Mouse (Mus musculus) heart, postnatal 0 days (tissue): ENCODE measurements around the gene 4930447C04Rik. TPM values are rescaled to one million over a fixed set of nuclear protein-coding genes. Genes with fewer than 3 reads are reported as not detected.

ENCODE experiments used
- ATAC-seq: fragments of 200-750 bp; cut with Nextera tagmentation; 2 replicates; pipeline ENCODE4 v1.8.0; 2017; ENCODE audit warnings: low read depth, moderate number of reproducible peaks, moderate library complexity; ENCODE audit not compliant: insufficient read depth
- DNase-seq: peaks from one replicate; pipeline ENCODE4 v3.0.0-alpha.2; 2016; ENCODE audit warnings: low spot score
- H3K27ac ChIP-seq: fragments of 300-500 bp; sonication (generic); 2 replicates; pipeline ENCODE4 v1.5.1; 2014; ENCODE audit warnings: low read depth, mild to moderate bottlenecking
- H3K27me3 ChIP-seq: fragments of 300-500 bp; sonication (generic); 2 replicates; pipeline ENCODE4 v1.6.1; 2014; ENCODE audit warnings: low read length, mixed read lengths; ENCODE audit not compliant: control insufficient read depth, insufficient read depth
- H3K36me3 ChIP-seq: fragments of 300-500 bp; sonication (generic); replicated peaks from 2 replicates; pipeline ENCODE4 v1.6.1; 2014; ENCODE audit warnings: low read length, mixed read lengths; ENCODE audit not compliant: control insufficient read depth, insufficient read depth
- H3K4me1 ChIP-seq: fragments of 300-500 bp; sonication (generic); 2 replicates; pipeline ENCODE4 v1.6.1; 2014; ENCODE audit warnings: antibody characterized with exemption; ENCODE audit not compliant: control insufficient read depth, insufficient read depth
- H3K4me2 ChIP-seq: fragments of 300-500 bp; sonication (generic); 2 replicates; pipeline ENCODE4 v1.6.1; 2014; ENCODE audit warnings: low read depth, mild to moderate bottlenecking, low read length, moderate library complexity
- H3K4me3 ChIP-seq: fragments of 300-500 bp; sonication (generic); 2 replicates; pipeline ENCODE4 v1.5.1; 2014; ENCODE audit warnings: low read depth, low read length
- H3K9ac ChIP-seq: fragments of 300-500 bp; sonication (generic); replicated peaks from 2 replicates; pipeline ENCODE4 v1.6.1; 2014; ENCODE audit warnings: low read depth, low read length, mixed read lengths
- H3K9me3 ChIP-seq: fragments of 300-500 bp; sonication (generic); replicated peaks from 2 replicates; pipeline ENCODE4 v1.6.1; 2016; ENCODE audit warnings: low read length; ENCODE audit not compliant: control insufficient read depth
- CTCF ChIP-seq: IDR thresholded peaks from 2 replicates; pipeline ENCODE4 v1.5.1; 2016; ENCODE audit warnings: antibody characterized with exemption, control low read depth, low read depth
- EP300 ChIP-seq: IDR thresholded peaks from 2 replicates; pipeline ENCODE4 v1.6.1; 2016; ENCODE audit warnings: antibody characterized with exemption, low read depth
- WGBS: fragments of 180-500 bp; shearing (Covaris S2); extraction: QIAGEN DNeasy Blood & Tissue Kit; methylation state at CpG from one replicate; pipeline ENCODE4 v1.1.7; 2014; 5-methylcytosine and 5-hydroxymethylcytosine counted together
- polyA plus RNA-seq: library from polyadenylated mRNA; unstranded; fragments of >200 nt; fragmentation: Nextera tagmentation; extraction: Ambion mirVana; gene quantifications from 2 replicates; pipeline ENCODE4 v1.2.1, GENCODE M21; 2015
- total RNA-seq: library from RNA; depleted of rRNA; stranded (reverse); fragments of >200 nt; gene quantifications from 2 replicates; pipeline ENCODE4 v1.2.3, GENCODE M21; 2014; ENCODE audit warnings: low replicate concordance

4930447C04Rik gene
- total and polyA plus RNA-seq, 2 experiments from 2014 or later, result 0.63 TPM; not detected in 1

DNA sequence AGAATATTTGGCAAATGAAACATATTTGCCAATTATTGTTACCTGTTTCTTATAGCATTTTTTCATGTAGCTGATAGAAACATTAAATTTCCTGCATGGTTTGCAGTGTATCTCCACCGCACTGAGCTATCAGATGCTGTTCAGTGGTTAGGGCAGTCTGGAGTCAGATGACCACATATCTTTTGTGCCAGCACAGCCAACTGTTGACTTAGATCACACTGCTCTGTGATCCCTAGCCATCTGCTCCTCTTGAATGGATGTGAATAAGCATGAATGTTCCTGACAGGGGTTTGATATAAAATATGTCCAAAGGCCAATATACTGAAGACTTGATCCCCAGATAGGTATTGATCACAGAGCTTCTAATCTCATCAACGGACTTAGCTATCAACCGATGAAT is 17.9 kb upstream of the 4930447C04Rik start:
- H3K9ac ChIP-seq, result no peak overlapping the region
- H3K4me2 ChIP-seq, result no peak overlapping the region
- ATAC-seq (no peak), DNase-seq (no peak)
- no peak overlapping the region for H3K4me3 ChIP-seq
- no peak overlapping the region for H3K27ac ChIP-seq
- peaks cover 7% of the 10 kb centered on the region; the same call in 1 of the 2 replicates for H3K9me3 ChIP-seq
- 89% methylated on average over 3 of the region's 3 CpGs for WGBS
- H3K4me1 ChIP-seq, result peaks cover 6% of the 10 kb centered on the region
- no peaks in the 10 kb centered on the region for H3K36me3 ChIP-seq
- H3K27me3 ChIP-seq, result no peaks in the 10 kb centered on the region
- TF ChIP-seq EP300 (no peak), CTCF (no peak)

DNA sequence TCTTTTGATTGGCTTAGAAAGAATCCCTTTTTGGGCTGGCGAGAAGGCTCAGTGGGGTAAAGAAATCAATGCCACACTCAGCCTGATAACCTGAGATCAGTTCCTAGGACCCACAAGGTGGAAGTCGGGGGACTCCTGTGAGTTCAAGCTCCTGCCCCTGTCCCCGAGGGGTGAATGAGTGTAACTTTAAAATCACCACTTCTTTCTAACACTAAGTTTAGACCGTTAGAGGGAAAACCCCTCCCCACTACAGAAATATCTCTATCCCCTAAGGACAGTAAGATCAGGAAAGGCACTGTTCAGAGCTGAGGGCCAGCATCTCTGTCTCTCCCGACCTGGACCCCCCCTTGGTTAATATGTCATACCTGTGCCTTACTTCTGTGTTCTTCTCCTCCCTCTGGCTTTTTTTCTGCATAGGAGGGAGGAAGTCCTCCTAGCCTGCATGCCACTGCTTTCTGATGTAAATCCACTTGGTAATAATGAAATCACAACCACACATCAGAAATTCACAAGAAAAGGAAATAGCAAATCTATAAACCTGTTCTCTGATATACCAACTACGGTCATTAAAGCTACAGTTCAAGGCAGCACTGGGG is 17.4 kb upstream of the 4930447C04Rik start:
- no peak overlapping the region for H3K4me3 ChIP-seq
- H3K27ac ChIP-seq, result no peak overlapping the region
- no peak overlapping the region for H3K9ac ChIP-seq
- no peak for ATAC-seq
- no peak overlapping the region for H3K4me2 ChIP-seq
- peaks cover 9% of the 10 kb centered on the region for H3K4me1 ChIP-seq
- no peak for DNase-seq
- TF ChIP-seq EP300 (no peak), CTCF (no peak)
- no peaks in the 10 kb centered on the region for H3K27me3 ChIP-seq
- no peaks in the 10 kb centered on the region for H3K36me3 ChIP-seq
- 52% methylated on average over 6 of the region's 6 CpGs for WGBS
- peaks cover 7% of the 10 kb centered on the region; the same call in 1 of the 2 replicates for H3K9me3 ChIP-seq

DNA sequence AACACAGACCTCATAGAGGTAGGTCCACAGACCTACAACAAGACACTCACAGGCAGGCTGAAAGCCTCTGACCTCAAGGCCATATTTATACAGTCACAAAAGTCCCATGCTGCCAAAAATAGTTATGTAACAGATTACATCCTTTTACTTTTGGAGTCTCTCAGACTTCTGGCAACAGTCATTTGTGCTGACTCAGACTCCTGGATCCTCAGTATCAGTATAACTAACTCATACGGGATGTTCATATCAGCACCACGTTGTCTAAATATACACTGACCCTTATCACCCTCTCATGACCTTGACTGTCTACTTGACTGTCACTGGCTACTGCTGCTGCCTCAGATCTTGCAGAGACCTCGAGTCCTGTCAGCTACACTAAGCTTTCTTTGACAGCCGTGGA is 14.3 kb upstream of the 4930447C04Rik start:
- ATAC-seq (peak; percentile 67), DNase-seq (peak; percentile 43)
- no peak overlapping the region for H3K4me3 ChIP-seq
- no peak overlapping the region for H3K4me2 ChIP-seq
- TF ChIP-seq CTCF (no peak), EP300 (no peak)
- WGBS, result 9% methylated on average over 4 of the region's 4 CpGs
- peaks cover 9% of the 10 kb centered on the region for H3K4me1 ChIP-seq
- peaks cover 9% of the 10 kb centered on the region; the same call in 1 of the 2 replicates for H3K27me3 ChIP-seq
- no peak overlapping the region; the same call in 1 of the 2 replicates for H3K27ac ChIP-seq
- no peak overlapping the region for H3K9ac ChIP-seq
- no peaks in the 10 kb centered on the region for H3K9me3 ChIP-seq
- no peaks in the 10 kb centered on the region for H3K36me3 ChIP-seq

DNA sequence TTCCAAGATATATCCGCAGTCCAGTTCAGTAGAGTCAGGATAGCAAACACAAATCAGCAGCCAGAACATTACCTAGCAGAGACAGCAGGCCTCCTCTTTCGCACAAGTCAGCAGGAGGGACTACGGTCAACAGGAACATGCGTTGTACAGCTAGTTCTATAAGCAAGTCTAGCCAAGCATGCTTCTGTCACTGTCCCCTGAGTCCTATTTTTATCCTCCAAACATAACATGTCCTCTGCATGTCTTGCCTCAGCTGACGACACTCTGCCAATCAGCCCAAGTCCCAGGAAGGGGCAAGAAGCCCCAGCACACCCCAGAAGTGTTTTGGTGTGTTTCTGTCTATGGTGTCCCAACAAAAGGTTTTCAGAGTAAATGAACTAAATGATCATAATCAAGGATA is 13.3 kb upstream of the 4930447C04Rik start:
- Histone ChIP-seq H3K9ac (no peak overlapping the region), H3K36me3 (no peaks in the 10 kb centered on the region), H3K27ac (no peak overlapping the region), H3K4me1 (peaks cover 9% of the 10 kb centered on the region), H3K27me3 (peaks cover 12% of the 10 kb centered on the region; the same call in 1 of the 2 replicates), H3K4me3 (no peak overlapping the region), H3K4me2 (no peak overlapping the region), H3K9me3 (no peaks in the 10 kb centered on the region)
- WGBS, result 47% methylated on average over 5 of the region's 5 CpGs
- no peak for DNase-seq
- ATAC-seq, result no peak
- TF ChIP-seq EP300, result no peak
- no peak for TF ChIP-seq CTCF

DNA sequence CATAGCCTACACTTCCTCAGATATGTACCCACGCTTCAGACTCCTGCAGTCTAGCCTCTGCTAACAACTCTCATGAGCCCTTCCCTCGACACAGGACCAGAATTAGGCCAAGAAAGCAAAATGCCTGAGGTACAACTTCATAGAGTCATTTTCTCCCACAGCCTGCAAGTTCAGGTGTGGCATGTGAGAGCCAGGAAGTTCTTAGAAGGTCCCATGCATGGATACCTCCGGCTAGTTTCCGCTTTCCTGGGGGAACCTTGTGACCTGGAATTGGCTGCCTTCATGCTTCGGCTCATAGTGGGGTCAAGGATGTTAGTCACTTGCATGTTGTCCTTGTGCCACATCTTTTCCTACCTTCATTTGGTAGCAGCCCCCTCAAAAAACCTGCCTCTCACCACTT is 12.5 kb upstream of the 4930447C04Rik start:
- Histone ChIP-seq H3K4me1 (peaks cover 9% of the 10 kb centered on the region), H3K36me3 (no peaks in the 10 kb centered on the region), H3K9ac (no peak overlapping the region), H3K27ac (no peak overlapping the region), H3K9me3 (no peaks in the 10 kb centered on the region), H3K4me3 (no peak overlapping the region), H3K27me3 (peaks cover 18% of the 10 kb centered on the region), H3K4me2 (no peak overlapping the region)
- DNase-seq (no peak), ATAC-seq (no peak)
- TF ChIP-seq CTCF (no peak), EP300 (no peak)
- 88% methylated on average over 5 of the region's 5 CpGs for WGBS

DNA sequence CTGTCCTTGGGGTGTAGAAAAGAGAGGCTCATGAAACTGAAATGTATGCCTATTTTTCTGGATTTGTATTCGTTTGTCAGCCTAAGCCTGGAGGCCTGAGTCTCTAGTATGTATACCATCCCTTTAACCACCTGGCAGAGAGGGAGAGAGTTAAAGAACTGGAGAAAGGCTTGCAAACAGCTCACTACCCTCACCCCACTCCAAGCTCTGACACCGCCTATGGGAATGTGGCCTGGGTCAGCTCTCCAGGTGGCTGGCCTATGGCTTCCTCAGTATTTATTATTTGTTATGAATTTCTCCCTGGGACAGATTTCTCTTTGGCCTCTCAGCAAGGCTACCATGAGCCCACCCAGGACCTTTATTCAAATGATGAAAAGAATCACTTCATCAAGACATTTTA is 6.8 kb upstream of the 4930447C04Rik start:
- 37% methylated on average over 2 of the region's 2 CpGs for WGBS
- TF ChIP-seq EP300 (no peak), CTCF (no peak)
- H3K4me1 ChIP-seq, result 0 out of 2 replicates have a peak, but pooled peaks cover 10% of the 10 kb centered on the region
- peaks cover 75% of the 10 kb centered on the region for H3K27me3 ChIP-seq
- no peak for DNase-seq
- no peak overlapping the region for H3K4me2 ChIP-seq
- no peak overlapping the region for H3K4me3 ChIP-seq
- no peaks in the 10 kb centered on the region for H3K36me3 ChIP-seq
- no peak overlapping the region for H3K27ac ChIP-seq
- H3K9ac ChIP-seq, result no peak overlapping the region
- ATAC-seq, result no peak
- no peaks in the 10 kb centered on the region for H3K9me3 ChIP-seq
